Mouse (Mus musculus): Measurements from ENCODE around the gene Armc5. TPM values are rescaled to one million over a fixed set of nuclear protein-coding genes. Genes with fewer than 3 reads are reported as not detected.
A peak's percentile ranks its signal among the peaks of the same experiment; 100 is the strongest.

Gene Armc5
- polyA plus RNA-seq, 1 experiment from 2014 or later: 13.3 TPM

DNA sequence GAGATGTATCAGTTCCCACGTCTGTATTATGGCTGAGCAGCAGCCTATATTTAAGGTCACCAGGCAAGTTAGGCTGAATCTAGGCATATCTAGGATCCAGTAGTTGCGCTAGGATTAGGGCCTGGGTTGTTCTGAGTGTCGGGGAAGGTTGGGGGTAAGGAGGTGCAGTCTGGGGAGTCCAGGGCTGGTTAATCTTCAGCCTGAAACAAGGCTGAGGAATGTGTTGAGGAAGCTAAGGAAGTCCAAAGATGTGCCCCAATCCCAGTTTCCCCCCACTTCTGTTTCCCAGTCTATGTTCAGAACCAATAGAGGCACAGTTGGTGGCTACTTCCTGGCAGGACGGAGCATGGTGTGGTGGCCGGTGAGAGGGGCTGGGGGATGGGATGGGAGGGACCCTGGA, 28.9 kb downstream of the Armc5 start:
- Histone ChIP-seq H3K36me3 (ENCODE audit: control insufficient read depth, insufficient read depth, low read length) (no peaks in the 10 kb centered on the region), H3K9ac (ENCODE audit: low read length) (no peak overlapping the region), H3K4me2 (ENCODE audit: low read depth, low read length, severe bottlenecking) (no peak overlapping the region), H3K9me3 (ENCODE audit: control insufficient read depth, low read length) (no peaks in the 10 kb centered on the region), H3K4me3 (ENCODE audit: low read depth, low read length) (no peak overlapping the region), H3K27me3 (ENCODE audit: control insufficient read depth, insufficient read depth, low read length) (no peaks in the 10 kb centered on the region), H3K27ac (ENCODE audit: low read depth, low read length) (no peak overlapping the region), H3K4me1 (replicated peaks; ENCODE audit: control insufficient read depth, insufficient read depth, low read length) (no peaks in the 10 kb centered on the region)
- ATAC-seq (replicated peaks; ENCODE audit: low FRiP score): no peak
- DNase-seq (ENCODE audit: low spot score): no peak
- WGBS: 76% methylated on average over 5 of the region's 5 CpGs

DNA sequence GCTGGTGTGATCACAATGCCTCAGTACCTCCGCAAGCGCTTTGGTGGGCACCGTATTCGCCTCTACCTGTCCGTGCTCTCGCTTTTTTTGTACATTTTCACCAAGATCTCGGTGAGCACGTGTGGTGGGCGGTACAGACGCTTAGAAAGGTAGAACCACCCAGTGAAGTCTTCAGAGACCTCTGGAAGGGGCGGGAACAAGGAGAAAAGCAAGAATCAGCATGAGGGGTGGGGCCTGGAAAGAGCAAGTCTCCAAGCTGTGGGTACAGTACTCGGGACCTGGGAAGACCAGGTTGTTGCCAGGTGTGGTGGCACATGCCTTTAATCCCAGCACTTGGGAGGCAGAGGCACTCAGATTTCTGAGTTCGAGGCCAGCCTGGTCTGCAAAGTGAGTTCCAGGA, 30.2 kb downstream of the Armc5 start:
- 64% methylated on average over 13 of the region's 13 CpGs for WGBS

DNA sequence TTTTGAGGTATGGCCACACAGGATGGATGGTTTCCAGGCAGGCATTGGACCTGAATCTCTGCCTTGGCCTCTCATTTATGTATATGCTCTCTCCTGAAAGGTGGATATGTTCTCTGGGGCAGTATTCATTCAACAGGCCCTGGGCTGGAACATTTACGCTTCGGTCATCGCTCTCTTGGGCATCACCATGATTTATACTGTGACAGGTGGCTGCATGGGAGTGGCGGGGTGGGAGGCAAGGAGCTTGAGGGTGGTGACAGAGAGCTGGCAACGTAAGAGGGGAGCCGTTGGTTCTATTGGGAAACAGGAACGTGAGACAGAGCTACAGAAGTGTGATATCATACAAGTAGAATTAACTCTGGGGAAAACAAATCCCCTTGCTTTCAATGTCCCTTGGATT, 30.7 kb downstream of the Armc5 start:
- no peak overlapping the region for H3K4me2 ChIP-seq (ENCODE audit: low read depth, low read length, severe bottlenecking)
- no peaks in the 10 kb centered on the region for H3K9me3 ChIP-seq (ENCODE audit: control insufficient read depth, low read length)
- no peak overlapping the region for H3K9ac ChIP-seq (ENCODE audit: low read length)
- peak; percentile 31 for DNase-seq (ENCODE audit: low spot score)
- H3K4me1 ChIP-seq (replicated peaks; ENCODE audit: control insufficient read depth, insufficient read depth, low read length): no peaks in the 10 kb centered on the region
- no peaks in the 10 kb centered on the region for H3K27me3 ChIP-seq (ENCODE audit: control insufficient read depth, insufficient read depth, low read length)
- peaks cover 4% of the 10 kb centered on the region; the same call in 1 of the 2 replicates for H3K36me3 ChIP-seq (ENCODE audit: control insufficient read depth, insufficient read depth, low read length)
- 93% methylated on average over 7 of the region's 7 CpGs for WGBS
- no peak for ATAC-seq (replicated peaks; ENCODE audit: low FRiP score)
- no peak overlapping the region for H3K27ac ChIP-seq (ENCODE audit: low read depth, low read length)
- H3K4me3 ChIP-seq (ENCODE audit: low read depth, low read length): no peak overlapping the region

More for the DNA sequence above, 30.2 kb downstream of the Armc5 start:
- Histone ChIP-seq H3K27me3 (ENCODE audit: control insufficient read depth, insufficient read depth, low read length) (no peaks in the 10 kb centered on the region), H3K9ac (ENCODE audit: low read length) (no peak overlapping the region), H3K9me3 (ENCODE audit: control insufficient read depth, low read length) (no peaks in the 10 kb centered on the region), H3K4me1 (replicated peaks; ENCODE audit: control insufficient read depth, insufficient read depth, low read length) (no peaks in the 10 kb centered on the region), H3K27ac (ENCODE audit: low read depth, low read length) (no peak overlapping the region), H3K4me3 (ENCODE audit: low read depth, low read length) (no peak overlapping the region), H3K36me3 (ENCODE audit: control insufficient read depth, insufficient read depth, low read length) (peaks cover 4% of the 10 kb centered on the region; the same call in 1 of the 2 replicates), H3K4me2 (ENCODE audit: low read depth, low read length, severe bottlenecking) (no peak overlapping the region)
- ATAC-seq (replicated peaks; ENCODE audit: low FRiP score) (no peak), DNase-seq (ENCODE audit: low spot score) (no peak)

DNA sequence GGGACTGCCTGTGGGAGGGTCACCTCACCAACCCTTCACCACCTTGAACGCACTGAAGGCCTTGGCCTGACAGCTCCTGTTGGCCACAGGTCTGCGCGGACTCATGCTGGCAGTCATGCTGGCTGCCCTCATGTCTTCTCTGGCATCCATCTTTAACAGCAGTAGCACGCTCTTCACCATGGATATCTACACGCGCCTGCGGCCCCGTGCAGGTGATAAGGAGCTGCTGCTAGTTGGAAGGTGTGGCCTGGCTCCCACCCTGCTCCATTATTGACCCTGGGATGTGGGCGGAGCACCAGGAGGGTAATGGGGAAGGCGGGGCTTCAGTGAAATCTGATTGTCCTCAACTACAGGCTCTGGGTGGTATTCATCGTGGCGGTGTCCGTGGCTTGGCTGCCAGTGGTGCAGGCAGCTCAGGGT, 33.3 kb downstream of the Armc5 start:
- Histone ChIP-seq H3K4me2 (ENCODE audit: low read depth, low read length, severe bottlenecking) (no peak overlapping the region), H3K9me3 (ENCODE audit: control insufficient read depth, low read length) (no peaks in the 10 kb centered on the region), H3K4me1 (replicated peaks; ENCODE audit: control insufficient read depth, insufficient read depth, low read length) (no peaks in the 10 kb centered on the region), H3K4me3 (ENCODE audit: low read depth, low read length) (no peak overlapping the region), H3K27ac (ENCODE audit: low read depth, low read length) (no peak overlapping the region), H3K36me3 (ENCODE audit: control insufficient read depth, insufficient read depth, low read length) (peaks cover 4% of the 10 kb centered on the region; the same call in 1 of the 2 replicates), H3K27me3 (ENCODE audit: control insufficient read depth, insufficient read depth, low read length) (no peaks in the 10 kb centered on the region), H3K9ac (ENCODE audit: low read length) (no peak overlapping the region)
- peak; percentile 60 for DNase-seq (ENCODE audit: low spot score)
- peak; percentile 49; the same call in 1 of the 2 replicates for ATAC-seq (replicated peaks; ENCODE audit: low FRiP score)
- 60% methylated on average over 13 of the region's 13 CpGs for WGBS

DNA sequence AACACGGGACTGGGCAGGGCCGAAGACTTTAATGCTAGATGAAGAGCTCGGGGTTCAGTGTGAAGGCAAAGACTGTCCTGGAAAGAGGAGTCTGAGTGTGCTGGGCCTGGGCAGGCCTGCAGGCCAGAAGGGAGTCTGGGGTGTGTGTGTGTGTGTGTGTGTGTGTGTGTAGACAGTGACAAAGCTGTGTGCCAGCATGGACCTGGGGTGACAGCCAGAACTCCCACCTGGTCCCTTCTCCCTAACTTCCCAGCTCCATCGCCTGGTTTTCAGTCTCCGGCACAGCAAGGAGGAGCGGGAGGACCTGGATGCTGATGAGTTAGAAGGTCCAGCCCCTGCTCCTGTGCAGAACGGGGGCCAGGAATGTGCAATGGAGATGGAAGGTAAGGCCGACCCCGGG, 34.4 kb downstream of the Armc5 start:
- Histone ChIP-seq H3K4me2 (ENCODE audit: low read depth, low read length, severe bottlenecking) (no peak overlapping the region), H3K4me3 (ENCODE audit: low read depth, low read length) (no peak overlapping the region), H3K9ac (ENCODE audit: low read length) (no peak overlapping the region), H3K4me1 (replicated peaks; ENCODE audit: control insufficient read depth, insufficient read depth, low read length) (no peaks in the 10 kb centered on the region), H3K27ac (ENCODE audit: low read depth, low read length) (no peak overlapping the region), H3K27me3 (ENCODE audit: control insufficient read depth, insufficient read depth, low read length) (no peaks in the 10 kb centered on the region), H3K9me3 (ENCODE audit: control insufficient read depth, low read length) (no peaks in the 10 kb centered on the region), H3K36me3 (ENCODE audit: control insufficient read depth, insufficient read depth, low read length) (peaks cover 4% of the 10 kb centered on the region; the same call in 1 of the 2 replicates)
- ATAC-seq (replicated peaks; ENCODE audit: low FRiP score): no peak
- DNase-seq (ENCODE audit: low spot score): peak; percentile 42
- 94% methylated on average over 9 of the region's 9 CpGs for WGBS

DNA sequence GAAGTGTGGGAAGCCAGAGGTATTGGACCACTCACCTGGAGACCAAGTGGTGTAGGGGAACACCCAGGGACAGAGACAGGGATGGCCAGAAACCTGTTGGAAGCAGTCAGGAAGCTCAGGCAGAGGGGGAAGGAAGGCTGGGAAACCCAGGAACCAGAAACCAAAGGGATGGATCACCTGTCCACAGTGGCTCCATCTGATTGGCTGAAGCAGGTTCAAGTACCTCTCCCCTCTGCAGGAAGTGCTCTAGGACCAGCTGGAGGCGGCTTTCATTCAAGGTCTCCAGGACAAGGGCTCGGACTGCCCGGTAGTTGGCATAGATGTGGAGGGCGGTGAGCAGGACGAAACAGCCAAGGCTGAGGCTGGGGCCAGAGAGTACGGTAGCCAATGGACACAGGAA, 38.9 kb downstream of the Armc5 start:
- Histone ChIP-seq H3K4me1 (replicated peaks; ENCODE audit: control insufficient read depth, insufficient read depth, low read length) (no peaks in the 10 kb centered on the region), H3K27me3 (ENCODE audit: control insufficient read depth, insufficient read depth, low read length) (0 out of 2 replicates have a peak, but pooled peaks cover 2% of the 10 kb centered on the region), H3K36me3 (ENCODE audit: control insufficient read depth, insufficient read depth, low read length) (peaks cover 4% of the 10 kb centered on the region; the same call in 1 of the 2 replicates), H3K27ac (ENCODE audit: low read depth, low read length) (no peak overlapping the region), H3K9ac (ENCODE audit: low read length) (no peak overlapping the region), H3K4me3 (ENCODE audit: low read depth, low read length) (no peak overlapping the region), H3K9me3 (ENCODE audit: control insufficient read depth, low read length) (no peaks in the 10 kb centered on the region), H3K4me2 (ENCODE audit: low read depth, low read length, severe bottlenecking) (no peak overlapping the region)
- WGBS: 89% methylated on average over 6 of the region's 6 CpGs
- DNase-seq (ENCODE audit: low spot score): peak; percentile 38
- no peak for ATAC-seq (replicated peaks; ENCODE audit: low FRiP score)

DNA sequence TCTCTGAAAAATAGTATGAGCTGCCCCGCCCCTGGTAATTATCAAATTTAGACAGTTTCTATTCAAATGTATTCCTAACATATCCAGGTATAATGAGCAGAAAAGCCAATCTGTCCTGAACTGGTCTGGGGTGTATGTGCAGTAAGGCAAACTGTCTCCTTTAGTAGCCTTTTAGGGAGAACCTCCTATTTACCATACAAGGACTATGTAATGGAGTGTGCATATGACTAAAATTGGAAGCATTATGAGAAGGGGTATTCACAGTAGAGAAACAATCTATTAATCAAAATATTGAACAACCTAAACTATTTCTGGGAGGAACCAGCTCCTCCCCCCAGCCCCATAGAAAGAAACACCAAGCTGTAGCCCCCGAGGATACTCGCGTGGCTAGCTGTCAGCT, 42.6 kb downstream of the Armc5 start:
- Histone ChIP-seq H3K9me3 (ENCODE audit: control insufficient read depth, low read length) (no peaks in the 10 kb centered on the region), H3K4me3 (ENCODE audit: low read depth, low read length) (no peak overlapping the region), H3K36me3 (ENCODE audit: control insufficient read depth, insufficient read depth, low read length) (no peaks in the 10 kb centered on the region; the same call in 1 of the 2 replicates), H3K27me3 (ENCODE audit: control insufficient read depth, insufficient read depth, low read length) (0 out of 2 replicates have a peak, but pooled peaks cover 2% of the 10 kb centered on the region), H3K4me1 (replicated peaks; ENCODE audit: control insufficient read depth, insufficient read depth, low read length) (peaks cover 6% of the 10 kb centered on the region; the same call in 1 of the 2 replicates), H3K9ac (ENCODE audit: low read length) (no peak overlapping the region), H3K27ac (ENCODE audit: low read depth, low read length) (no peak overlapping the region), H3K4me2 (ENCODE audit: low read depth, low read length, severe bottlenecking) (no peak overlapping the region)
- DNase-seq (ENCODE audit: low spot score): peak; percentile 28
- ATAC-seq (replicated peaks; ENCODE audit: low FRiP score): no peak
- 92% methylated on average over 4 of the region's 4 CpGs for whole genome bisulfite sequencing

DNA sequence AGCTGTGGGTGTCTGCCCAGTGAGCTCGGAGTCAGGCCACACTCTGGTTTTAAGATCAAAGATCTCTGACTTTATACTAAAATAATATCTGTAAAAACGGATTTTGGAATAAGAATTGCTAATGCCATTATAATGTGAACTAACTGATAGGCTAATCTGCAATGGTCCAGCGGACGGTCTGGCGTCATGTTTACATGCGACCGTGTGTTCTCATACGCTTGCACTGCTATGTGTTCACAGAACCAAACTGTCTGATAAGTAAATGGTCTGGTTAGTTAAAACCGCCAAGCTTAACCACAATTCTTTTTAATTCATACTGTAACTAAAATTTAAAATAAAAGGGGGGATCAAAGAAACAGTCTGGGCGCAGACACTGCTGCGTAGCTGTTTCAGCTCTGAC, 44.6 kb downstream of the Armc5 start:
- no peak overlapping the region for H3K4me2 ChIP-seq (ENCODE audit: low read depth, low read length, severe bottlenecking)
- H3K27me3 ChIP-seq (ENCODE audit: control insufficient read depth, insufficient read depth, low read length): 0 out of 2 replicates have a peak, but pooled peaks cover 2% of the 10 kb centered on the region
- no peak overlapping the region for H3K27ac ChIP-seq (ENCODE audit: low read depth, low read length)
- H3K9ac ChIP-seq (ENCODE audit: low read length): no peak overlapping the region
- WGBS: 83% methylated on average over 11 of the region's 11 CpGs
- ATAC-seq (replicated peaks; ENCODE audit: low FRiP score) (no peak), DNase-seq (ENCODE audit: low spot score) (peak; percentile 14)
- H3K36me3 ChIP-seq (ENCODE audit: control insufficient read depth, insufficient read depth, low read length): no peaks in the 10 kb centered on the region
- no peaks in the 10 kb centered on the region for H3K9me3 ChIP-seq (ENCODE audit: control insufficient read depth, low read length)
- H3K4me3 ChIP-seq (ENCODE audit: low read depth, low read length): no peak overlapping the region
- H3K4me1 ChIP-seq (replicated peaks; ENCODE audit: control insufficient read depth, insufficient read depth, low read length): peaks cover 6% of the 10 kb centered on the region; the same call in 1 of the 2 replicates

DNA sequence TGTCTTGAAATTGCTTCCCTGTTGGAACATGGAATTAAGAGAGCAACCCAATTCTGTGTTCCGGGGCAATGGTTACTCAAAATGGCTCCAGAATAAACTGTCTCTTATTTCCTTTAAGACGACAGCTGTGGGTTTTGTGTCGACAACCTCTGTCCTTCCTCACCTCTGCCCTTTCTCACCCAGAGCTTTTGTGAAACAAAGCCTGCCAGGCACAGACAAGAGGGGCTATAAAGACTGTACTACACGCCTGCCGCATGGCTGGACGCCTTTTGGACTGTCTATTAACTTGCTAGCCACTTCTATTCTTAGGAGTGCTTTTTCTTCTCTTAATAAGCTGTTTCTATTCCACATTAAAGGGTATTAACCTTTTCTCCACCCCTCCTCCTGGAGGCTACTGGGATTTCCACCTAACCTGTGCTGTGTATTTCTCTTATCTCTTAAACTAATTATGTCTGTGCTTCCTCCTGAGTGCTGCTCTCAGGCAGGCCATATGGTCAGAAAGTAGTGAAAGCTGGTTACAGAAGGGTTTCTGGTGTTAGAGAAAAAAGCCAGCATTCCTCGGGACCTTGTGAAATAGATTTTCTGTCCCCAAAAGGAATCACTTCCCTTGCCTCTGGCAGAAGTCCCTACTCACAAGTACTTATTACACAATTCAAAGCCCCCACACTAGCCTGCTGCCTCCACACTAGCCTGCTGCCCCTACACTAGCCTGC, 45.5 kb downstream of the Armc5 start:
- H3K9me3 ChIP-seq (ENCODE audit: control insufficient read depth, low read length): no peaks in the 10 kb centered on the region
- H3K27ac ChIP-seq (ENCODE audit: low read depth, low read length): no peak overlapping the region
- ATAC-seq (replicated peaks; ENCODE audit: low FRiP score): no peak
- 0 out of 2 replicates have a peak, but pooled peaks cover 2% of the 10 kb centered on the region for H3K27me3 ChIP-seq (ENCODE audit: control insufficient read depth, insufficient read depth, low read length)
- WGBS: 6% methylated on average over 7 of the region's 7 CpGs
- H3K36me3 ChIP-seq (ENCODE audit: control insufficient read depth, insufficient read depth, low read length): no peaks in the 10 kb centered on the region
- no peak overlapping the region for H3K4me2 ChIP-seq (ENCODE audit: low read depth, low read length, severe bottlenecking)
- H3K4me1 ChIP-seq (replicated peaks; ENCODE audit: control insufficient read depth, insufficient read depth, low read length): peaks cover 6% of the 10 kb centered on the region; the same call in 1 of the 2 replicates
- no peak overlapping the region for H3K9ac ChIP-seq (ENCODE audit: low read length)
- no peak overlapping the region for H3K4me3 ChIP-seq (ENCODE audit: low read depth, low read length)
- peak; percentile 50 for DNase-seq (ENCODE audit: low spot score)

All from forebrain, embryonic 11.5 days (tissue).